Mouse (Mus musculus) hematopoietic stem cell, adult 5-6 weeks (primary cell): ENCODE data around the gene Gm21830. TPM values are rescaled to one million over a fixed set of nuclear protein-coding genes. Genes with fewer than 3 reads are reported as not detected.
"Not testable (repeated sequence)": the region's sequence is repeated elsewhere in the genome, so short reads cannot be mapped to it uniquely, and the experiment has no call there.

Source experiments
- ATAC-seq, 2 experiments: fragments of 125-278 bp in 1 of 2; replicated peaks in 1 of 2; 2 replicates each; pipeline ENCODE4 v1.8.0; 2016 to 2017; ENCODE audit warnings: inconsistent platforms in 2 of 2, mild to moderate bottlenecking in 2 of 2, moderate number of reproducible peaks in 2 of 2, low read depth in 1 of 2, moderate TSS enrichment in 1 of 2; ENCODE audit not compliant: low FRiP score in 2 of 2, poor library complexity in 2 of 2, severe bottlenecking in 2 of 2, insufficient read depth in 1 of 2, low TSS enrichment in 1 of 2
- total RNA-seq: library from RNA; stranded (forward); fragments of 172-1452, 232-1000 nt; gene quantifications from 2 replicates; pipeline ENCODE4 v1.2.3, GENCODE M21; 2017

Gene Gm21830
- total RNA-seq: not detected in 2 replicates

GRCm38 (mm10) chr2:67413425-67413824, at the start of gene Gm21830:
TSS of gene Gm21830 (plus strand) at chr2:67413725.
- not testable (repeated sequence) for ATAC-seq

GRCm38 (mm10) chr2:67364506-67364905, 49.0 kb upstream of the Gm21830 start:
- no peak for ATAC-seq

- no peak for ATAC-seq
Measured at GRCm38 (mm10) chr2:67378504-67378903, 35.0 kb upstream of the Gm21830 start.

- no peak for ATAC-seq
Measured at GRCm38 (mm10) chr2:67420853-67421252, 7.3 kb downstream of the Gm21830 start.

- ATAC-seq: no peak
Measured at GRCm38 (mm10) chr2:67422799-67423198, 9.3 kb downstream of the Gm21830 start.

GRCm38 (mm10) chr2:67433081-67433480, 19.6 kb downstream of the Gm21830 start, which contains the start of gene Gm26727:
TSS of gene Gm26727 (minus strand) at chr2:67433181.
- ATAC-seq: no peak

GRCm38 (mm10) chr2:67438309-67438708, 24.8 kb downstream of the Gm21830 start:
- ATAC-seq: no peak

- ATAC-seq: no peak
Measured at GRCm38 (mm10) chr2:67445780-67446179, 32.3 kb downstream of the Gm21830 start, which contains the start of gene Xirp2. TSS of gene Xirp2 (plus strand) at chr2:67446002.

GRCm38 (mm10) chr2:67446772-67447171, 33.2 kb downstream of the Gm21830 start:
- no peak for ATAC-seq

GRCm38 (mm10) chr2:67447206-67447605, 33.7 kb downstream of the Gm21830 start:
- no peak for ATAC-seq

- ATAC-seq: no peak
Measured at GRCm38 (mm10) chr2:67460857-67461256, 47.3 kb downstream of the Gm21830 start.

GRCm38 (mm10) chr2:67467036-67467435, 53.5 kb downstream of the Gm21830 start:
- ATAC-seq: no peak

GRCm38 (mm10) chr2:67470030-67470429, 56.5 kb downstream of the Gm21830 start:
- not testable (repeated sequence) for ATAC-seq

- peak; percentile 56 to 62; a peak in 1 of 4 replicates for ATAC-seq
Measured at GRCm38 (mm10) chr2:67477753-67478152, 64.2 kb downstream of the Gm21830 start.

GRCm38 (mm10) chr2:67481051-67481450, 67.5 kb downstream of the Gm21830 start:
- ATAC-seq: no peak

Other genes starting within 250 kb of the Gm21830 start
- not detected in 2 replicates for gene Gm26727, start 19.5 kb downstream of the Gm21830 start, total RNA-seq
- gene Xirp2, start 32.3 kb downstream of the Gm21830 start, total RNA-seq: not detected in 2 replicates
- 0.38 and 0.60 TPM in 2 replicates for gene B3galt1, start 152.1 kb downstream of the Gm21830 start, total RNA-seq